Mouse (Mus musculus) left cerebral cortex, postnatal 25 days (tissue): ENCODE data around the gene Tmem63c. TPM values are rescaled to one million over a fixed set of nuclear protein-coding genes. Genes with fewer than 3 reads are reported as not detected.
A peak's percentile ranks its signal among the peaks of the same experiment; 100 is the strongest.

ENCODE experiments used
- DNase-seq, 2 experiments: peaks; one replicate each; pipeline ENCODE4 v3.0.0; 2022; ENCODE audit warnings: low spot score in 2 of 2, mixed read lengths in 1 of 2
- intact Hi-C: fragments of 180-260 bp; cut with DNase I; formaldehyde crosslinking; loops from one replicate; pipeline ENCODE4 v1.15.1; 2025
- microRNA-seq, 2 experiments: library from miRNA; unstranded; fragments of <30 nt; microRNA quantifications; one replicate each; pipeline ENCODE4 v1.2.0; 2022
- total RNA-seq, 2 experiments: library from RNA; stranded (reverse); gene quantifications; 2 replicates each; pipeline ENCODE4 v1.2.3; 2021

Gene Tmem63c
- total RNA-seq, 2 experiments from 2014 or later: 42.0 to 45.8 TPM

DNA sequence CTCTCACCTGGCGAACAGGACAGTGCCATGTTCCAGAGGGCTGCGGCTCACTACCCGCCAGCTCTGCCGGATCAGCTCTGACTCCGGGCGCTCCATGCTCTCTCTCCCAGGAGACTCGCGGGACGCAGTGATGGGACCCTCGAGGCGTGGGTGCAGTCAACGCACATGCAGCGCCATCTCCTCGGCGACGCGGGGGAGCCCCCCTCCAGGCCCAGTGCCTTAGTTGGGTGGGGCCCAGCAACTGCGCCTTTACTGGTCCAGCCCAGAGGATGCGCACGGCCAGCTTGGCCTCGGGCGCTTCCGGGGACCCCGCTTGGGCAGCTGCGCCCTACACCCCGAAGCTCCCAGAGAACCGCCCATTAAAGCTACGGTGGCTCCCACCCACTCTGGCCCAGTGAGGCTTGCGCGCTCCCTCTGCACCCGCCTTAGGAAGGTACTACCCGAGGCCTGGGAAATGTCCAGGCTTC lies 81.1 kb downstream of the Tmem63c start, which contains the start of gene Ngb:
Gene Ngb, minus strand, starts transcription at position 375 of the 467 bp plus-strand sequence.
- peak in 1 of 2 experiments; percentile 18 for DNase-seq
- intact Hi-C loops: no loop called here

DNA sequence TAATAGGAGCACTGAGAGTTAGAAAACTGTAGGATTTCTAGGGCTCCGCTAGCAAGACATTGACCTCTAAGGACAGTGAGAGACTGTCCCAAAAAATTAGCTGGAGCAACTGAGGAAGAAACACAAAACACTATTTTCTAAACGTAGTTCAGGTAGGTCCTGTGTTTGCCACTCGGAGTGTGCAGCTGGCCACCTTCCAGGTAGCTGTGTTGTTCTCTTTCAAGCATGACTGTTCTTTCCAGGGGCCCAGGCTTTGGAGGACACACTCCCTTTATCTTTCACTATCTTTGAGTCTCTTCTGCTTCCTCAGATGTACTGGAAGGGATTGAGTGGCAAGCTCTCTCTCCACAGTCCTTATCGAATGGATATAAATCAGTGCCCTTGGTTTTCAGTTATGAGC lies 82.3 kb downstream of the Tmem63c start:
- DNase-seq: no peak
- intact Hi-C loops: no loop called here

DNA sequence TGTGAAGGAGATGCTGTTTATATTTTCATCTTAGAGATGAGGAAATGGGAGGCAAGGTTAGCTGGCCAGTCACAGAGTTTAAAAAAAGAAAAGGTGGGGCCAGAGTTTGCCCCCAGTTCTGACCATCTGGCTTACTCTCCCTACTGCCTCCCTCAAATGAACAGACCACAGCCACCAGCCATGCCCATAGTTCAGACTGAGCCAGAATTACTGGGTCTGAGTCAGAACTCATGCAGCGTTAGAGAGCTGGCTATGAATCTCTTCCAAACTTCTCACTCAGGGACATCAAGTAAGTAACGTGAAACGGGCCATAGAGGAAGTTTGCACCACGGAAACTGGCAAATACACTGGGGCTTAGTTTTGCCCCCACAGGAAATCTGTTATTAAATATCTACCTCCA lies 83.7 kb downstream of the Tmem63c start:
- intact Hi-C loops: no loop called here
- DNase-seq: no peak

DNA sequence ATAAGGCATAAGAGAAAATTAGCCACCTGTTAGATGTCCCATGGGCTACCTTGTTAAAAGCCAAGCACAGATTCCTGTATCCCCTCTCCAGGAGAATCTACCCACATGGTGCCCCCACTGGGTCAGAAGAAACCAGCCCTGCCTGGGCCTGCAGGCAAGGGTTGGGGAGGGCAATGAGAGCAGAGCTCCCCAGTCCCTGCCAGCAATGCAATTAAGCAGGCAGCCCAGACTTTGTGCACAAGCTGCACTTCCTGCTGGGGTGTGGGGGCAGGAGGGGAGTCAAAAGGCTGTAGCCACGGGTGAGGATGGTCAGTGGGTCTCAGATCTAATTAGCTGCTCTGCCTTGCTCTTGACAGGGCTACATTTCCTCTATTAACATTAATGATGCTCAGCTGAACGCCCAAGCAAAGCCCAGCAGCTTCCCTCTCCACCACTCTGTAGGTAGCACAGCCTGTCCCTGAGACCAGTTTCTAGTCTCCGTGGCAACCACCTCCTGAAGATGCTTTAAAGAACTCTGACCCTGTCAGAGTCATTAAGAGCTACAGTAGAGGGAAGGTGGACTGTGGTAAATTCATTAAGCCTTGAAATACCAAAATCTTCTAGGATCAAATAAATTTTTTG lies 86.3 kb downstream of the Tmem63c start:
- intact Hi-C loops: no loop called here
- DNase-seq: no peak

DNA sequence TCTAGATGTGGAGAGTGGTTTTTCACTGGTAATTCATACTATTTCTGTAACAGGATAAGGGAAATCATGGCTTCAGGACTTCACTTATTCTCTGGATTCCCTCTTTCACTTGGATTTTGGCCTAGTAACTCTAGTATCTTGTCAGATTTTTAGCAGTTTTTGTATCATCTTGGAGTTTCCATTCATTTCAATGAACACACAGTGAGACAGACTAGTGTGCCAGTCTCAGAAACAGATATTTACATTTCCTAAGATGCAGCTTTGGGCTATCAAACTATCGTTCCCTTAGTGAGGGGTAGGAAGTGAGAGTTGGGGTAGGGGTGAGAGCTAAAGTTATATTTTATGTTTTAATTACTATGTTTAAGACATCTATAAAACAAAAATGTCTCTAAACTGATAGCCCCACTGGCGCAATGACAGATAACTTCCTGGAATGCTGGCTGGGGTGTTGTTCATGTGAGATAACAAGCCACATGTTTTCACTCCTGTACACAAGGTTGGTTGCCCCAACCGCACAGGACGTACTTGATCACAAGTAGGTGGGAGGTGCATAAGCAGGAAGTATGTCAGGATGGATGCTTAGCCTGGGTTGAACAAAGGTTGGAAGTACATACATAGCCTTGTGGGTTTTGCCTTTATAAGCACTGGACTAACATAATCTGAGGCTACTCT lies 100.9 kb downstream of the Tmem63c start:
- intact Hi-C loops: no loop called here
- DNase-seq: no peak

DNA sequence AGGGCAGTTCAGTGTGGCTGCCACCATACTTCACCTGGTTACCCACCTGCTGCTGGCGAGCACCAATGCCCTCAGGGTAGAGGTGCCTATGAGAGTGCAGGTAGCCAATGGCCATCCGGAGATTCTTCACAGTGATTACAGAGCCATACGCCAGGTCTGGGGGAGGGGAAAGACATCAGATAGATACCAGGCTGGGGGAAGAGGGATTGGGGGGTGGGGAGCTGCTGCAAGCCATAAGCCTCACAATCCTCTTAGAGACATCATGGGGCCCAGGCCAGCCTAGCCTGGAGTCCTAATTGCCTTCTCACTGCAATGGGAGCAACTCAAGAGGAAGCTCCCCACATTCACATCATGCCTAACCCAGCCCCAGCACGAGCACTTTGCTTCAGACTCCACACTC lies 106.1 kb downstream of the Tmem63c start:
- intact Hi-C loops: no loop called here
- no peak for DNase-seq

DNA sequence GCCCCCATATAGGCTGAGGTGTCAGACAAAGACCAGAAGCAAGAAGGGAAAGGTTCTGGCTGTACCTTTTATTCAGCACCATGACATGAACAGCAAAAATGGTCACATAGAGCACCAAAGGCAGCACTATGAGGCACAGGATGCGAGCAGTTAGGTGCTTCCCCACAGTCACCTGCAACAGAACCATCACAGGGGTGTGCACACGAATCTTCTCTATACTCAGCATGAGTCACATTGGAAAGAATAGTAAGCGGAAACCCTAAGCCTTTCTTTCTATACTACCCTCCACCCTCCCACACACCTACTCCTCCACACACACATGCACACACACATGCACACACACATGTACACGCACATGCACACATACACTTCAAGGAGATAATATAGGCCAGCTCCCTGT lies 109.1 kb downstream of the Tmem63c start:
- intact Hi-C loops: no loop called here
- no peak for DNase-seq

DNA sequence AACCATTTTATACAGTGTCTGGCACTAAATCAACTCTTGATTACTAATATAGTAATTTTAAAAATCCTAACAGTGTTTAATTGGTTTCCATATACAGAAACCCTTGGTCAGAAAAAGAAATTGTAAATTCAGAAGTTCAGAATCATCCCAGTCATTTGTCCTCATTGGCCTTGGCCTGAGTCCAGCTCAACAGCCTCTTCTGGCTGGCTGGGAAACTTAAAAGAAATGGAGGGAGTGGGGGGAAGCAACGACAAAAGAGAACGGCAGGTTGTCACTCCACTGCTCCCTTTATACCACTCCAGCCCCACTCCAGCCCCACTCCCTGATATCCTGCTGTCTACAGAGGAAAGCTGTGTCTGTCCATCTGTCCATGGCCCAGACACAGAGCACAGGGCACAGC lies 110.0 kb downstream of the Tmem63c start:
- DNase-seq: no peak
- intact Hi-C loops: no loop called here

DNA sequence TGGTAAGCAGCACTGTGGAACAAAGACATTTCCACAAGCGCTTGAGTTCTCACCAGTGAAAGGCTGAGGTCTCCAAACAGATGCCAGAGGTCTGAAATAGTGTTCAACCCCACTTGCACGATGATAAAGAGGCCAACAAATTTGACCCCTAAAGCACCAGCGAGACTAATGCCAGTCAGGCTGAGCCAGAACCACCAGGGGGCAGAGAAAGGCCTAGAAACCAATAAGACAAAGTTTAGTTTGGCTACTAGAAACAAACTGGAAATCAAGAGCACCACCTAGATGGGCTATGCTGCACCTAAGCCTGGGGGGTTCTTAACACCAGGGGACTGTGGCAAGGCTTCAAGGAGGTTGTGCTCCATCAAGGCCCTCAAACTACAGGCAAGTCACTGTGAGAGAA lies 110.5 kb downstream of the Tmem63c start:
- DNase-seq: no peak
- intact Hi-C loops: no loop called here

DNA sequence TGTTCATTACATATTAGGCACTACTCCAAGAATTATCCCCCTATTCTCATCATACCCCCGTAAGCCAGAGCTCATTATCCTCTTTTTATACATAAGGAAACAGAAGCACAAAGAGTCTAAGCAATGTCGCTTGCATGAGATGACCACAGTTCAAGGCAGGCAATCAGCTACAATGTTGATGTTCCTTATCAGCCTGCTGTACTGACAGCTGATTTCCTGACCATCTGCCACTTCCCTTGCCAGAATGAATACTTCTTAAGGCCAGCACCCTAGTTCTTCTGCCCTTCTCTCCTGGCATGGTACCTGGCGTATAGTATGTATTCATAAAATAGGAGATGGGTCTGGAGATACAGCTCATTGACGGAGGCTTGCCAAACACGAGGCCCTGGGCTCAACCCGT lies 111.1 kb downstream of the Tmem63c start:
- intact Hi-C loops: no loop called here
- DNase-seq: no peak

DNA sequence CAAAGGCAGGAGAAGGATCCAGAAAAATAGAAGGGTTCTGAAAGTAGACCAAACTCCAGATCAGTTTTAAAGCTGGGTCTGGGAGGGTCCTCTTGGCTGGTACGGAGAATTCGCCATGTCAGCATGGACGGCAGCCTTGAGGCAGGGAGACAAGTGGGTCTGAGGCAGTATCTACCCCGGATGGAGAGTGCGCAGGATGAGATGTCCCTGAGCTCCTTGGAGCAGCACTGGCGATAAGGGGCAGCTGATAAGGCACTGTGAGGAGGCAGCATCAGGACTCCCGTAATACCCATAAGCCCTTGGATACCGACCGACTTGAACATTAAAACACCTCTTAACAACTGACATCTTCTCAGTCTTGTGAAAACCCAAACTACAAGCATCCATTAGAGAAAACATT lies 111.6 kb downstream of the Tmem63c start:
- intact Hi-C loops: no loop called here
- no peak for DNase-seq

DNA sequence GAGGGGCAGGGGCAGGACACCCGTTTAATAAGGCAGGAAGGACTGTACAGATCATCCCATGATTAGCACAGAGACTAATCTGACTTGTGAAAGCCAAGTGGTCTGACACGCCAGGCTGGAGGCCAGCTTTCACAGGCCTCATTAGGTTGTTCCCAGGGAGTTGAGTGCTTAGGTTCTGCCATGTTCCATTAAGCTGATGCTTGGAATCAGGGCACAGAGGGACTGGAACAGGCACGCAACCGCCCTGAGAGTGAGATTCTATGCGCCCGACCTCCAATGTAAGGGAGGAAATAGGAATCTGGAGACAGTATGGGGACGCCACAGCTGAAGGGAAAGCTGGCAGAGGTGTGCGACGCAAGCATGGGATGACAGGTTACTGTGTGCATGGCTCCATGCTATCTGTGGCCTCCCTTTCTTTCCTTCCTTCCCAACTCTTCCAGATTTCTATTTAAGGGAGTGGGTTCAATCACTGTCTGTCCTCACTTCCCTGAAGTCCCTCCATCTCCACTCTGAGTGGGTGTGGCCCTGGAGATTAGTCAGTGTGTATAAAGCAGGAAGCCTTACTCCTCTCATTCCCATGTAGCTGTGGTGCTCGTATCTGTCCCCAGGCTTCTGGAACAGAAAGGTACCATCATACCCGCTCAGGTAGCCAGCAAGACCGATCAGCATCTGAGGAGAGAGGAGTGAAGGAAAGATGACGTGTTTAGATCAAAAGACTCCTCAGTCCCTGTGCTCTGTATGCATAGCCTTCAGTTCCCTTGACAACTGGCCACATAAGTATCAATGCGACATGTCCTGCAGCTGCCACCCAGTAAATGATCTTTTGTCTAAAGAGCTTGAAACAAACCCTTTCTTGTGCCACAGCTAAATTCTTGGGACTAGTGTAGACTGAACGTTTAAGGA lies 116.5 kb downstream of the Tmem63c start:
- DNase-seq: no peak
- intact Hi-C loops: no loop called here

DNA sequence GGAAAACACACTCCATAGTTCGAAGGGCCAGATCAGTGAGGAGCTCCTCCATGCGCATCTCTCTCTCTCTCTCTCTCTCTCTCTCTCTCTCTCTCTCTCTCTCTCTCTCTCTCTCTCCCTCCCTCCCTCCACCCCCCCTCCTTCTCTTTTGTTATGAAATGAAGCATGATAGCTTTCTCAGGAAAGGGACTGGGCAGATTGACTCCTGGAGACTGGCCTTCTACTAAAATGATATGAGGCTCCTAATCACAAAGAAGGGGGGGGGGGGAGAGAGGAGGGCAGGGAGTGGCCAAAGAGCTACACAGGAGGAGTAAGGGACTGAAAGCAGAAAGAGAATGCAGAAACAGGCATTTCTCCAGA lies 117.2 kb downstream of the Tmem63c start:
- intact Hi-C loops: no loop called here
- DNase-seq: no peak

DNA sequence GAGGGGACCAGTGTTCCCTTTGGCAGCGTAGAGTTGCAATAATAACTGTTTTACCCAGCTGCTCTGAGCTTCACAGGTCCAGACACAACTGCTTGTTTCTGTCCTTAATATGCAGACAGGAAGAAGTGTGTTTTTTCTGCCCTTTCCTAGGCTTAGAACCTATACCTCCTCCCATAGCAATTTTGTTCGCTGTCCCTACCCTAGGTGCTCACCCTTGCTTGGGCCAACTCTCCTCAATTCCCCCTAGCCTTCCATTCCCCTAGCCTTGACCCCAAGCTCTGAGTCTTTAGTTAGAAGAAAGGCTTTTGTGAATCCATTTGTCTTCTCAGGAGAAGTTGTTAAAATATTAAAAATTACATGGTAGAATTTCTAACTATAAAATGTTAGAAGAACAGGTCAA lies 117.6 kb downstream of the Tmem63c start:
- no peak for DNase-seq
- intact Hi-C loops: no loop called here

Small RNA genes lying within 50 kb of the gene (microRNA-seq; reads per million reads assigned to microRNA genes)
- 0 reads per million in 2 experiments for gene Gm25847

Other genes starting within 250 kb of the Tmem63c start
- 10 to 100 TPM; 61.9 to 78.7 TPM for gene Irf2bpl, start 136.5 kb upstream of the Tmem63c start, total RNA-seq
- gene Cipc, start 74.3 kb upstream of the Tmem63c start, total RNA-seq: 10 to 100 TPM; 79.9 to 87.8 TPM
- 10 to 100 TPM; 51.9 to 54.0 TPM for gene Zdhhc22, start 30.9 kb upstream of the Tmem63c start, total RNA-seq
- gene Ngb, start 81.2 kb downstream of the Tmem63c start, total RNA-seq: 1 to 10 TPM; 8.0 to 9.8 TPM
- gene Gstz1, start 125.8 kb downstream of the Tmem63c start, total RNA-seq: 10 to 100 TPM; 45.5 to 48.5 TPM
- 10 to 100 TPM; 18.2 to 20.8 TPM for gene Pomt2, start 126.6 kb downstream of the Tmem63c start, total RNA-seq
- 1 to 10 TPM; 4.5 to 4.7 TPM for gene Samd15, start 178.4 kb downstream of the Tmem63c start, total RNA-seq
- 10 to 100 TPM; 30.7 to 32.4 TPM for gene Tmed8, start 179.1 kb downstream of the Tmem63c start, total RNA-seq
- 1 to 10 TPM; 1.7 to 2.0 TPM for gene Noxred1, start 217.4 kb downstream of the Tmem63c start, total RNA-seq
- gene Vipas39, start 244.9 kb downstream of the Tmem63c start, total RNA-seq: 10 to 100 TPM; 52.7 to 54.4 TPM
- gene Ahsa1, start 245.1 kb downstream of the Tmem63c start, total RNA-seq: 100 to 1,000 TPM; 173 to 176 TPM